Mouse (Mus musculus) spleen, adult 2 months (tissue): Measurements from ENCODE around the gene Auts2.

Source experiments
- CTCF ChIP-seq: fragments of 200-500 bp; IDR thresholded peaks from 2 replicates; pipeline ENCODE4 v1.5.1; 2011; ENCODE audit warnings: mild to moderate bottlenecking, inconsistent platforms; ENCODE audit not compliant: insufficient read depth, insufficient read length, insufficient replicate concordance; ENCODE audit errors: extremely low read depth
- POLR2A ChIP-seq: fragments of 200-500 bp; IDR thresholded peaks from 2 replicates; pipeline ENCODE4 v1.6.1; 2011; ENCODE audit warnings: low read depth, low read length, inconsistent platforms

DNA sequence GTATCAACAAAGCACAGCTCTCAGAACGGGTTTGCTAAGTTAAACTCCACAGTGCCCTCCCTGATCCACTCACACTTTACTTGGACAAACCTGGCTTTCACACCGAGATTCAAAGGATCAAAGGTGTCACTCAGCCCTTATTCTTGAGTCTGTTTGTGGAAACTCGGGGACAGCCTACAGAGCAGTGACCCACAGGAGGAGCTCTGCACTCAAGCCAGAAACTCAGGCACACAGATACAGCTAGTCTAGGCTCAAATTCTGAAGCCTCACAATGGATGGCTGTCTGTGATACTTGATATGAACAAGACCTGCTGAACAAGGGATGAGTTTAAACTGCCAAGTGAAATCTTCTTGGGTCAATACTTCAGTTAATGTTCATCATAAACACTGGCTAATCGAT is 104.7 kb downstream of the Auts2 start:
- no peak for TF ChIP-seq POLR2A
- TF ChIP-seq CTCF = no peak
